Mouse (Mus musculus): ENCODE measurements at regions not wholly inside any gene's neighbourhood (a gene's known extent, or its start where the extent isn't known, plus 50 kb on each side); places are given as distances from the start of the nearest gene placed in this dataset.
"Not testable (repeated sequence)": the region's sequence is repeated elsewhere in the genome, so short reads cannot be mapped to it uniquely, and the experiment has no call there.

GRCm38 (mm10) chr13:97406678-97407077 lies 165.8 kb downstream of the Enc1 start:
- no peak for TF ChIP-seq CTCF (IDR thresholded peaks at IDR 0.05)
- H3K4me3 ChIP-seq = no peak overlapping the region
- intact Hi-C loops (cut with DNase I) = no loop called here
- no peak for DNase-seq (ENCODE audit: extremely low spot score in 1 of 2, low spot score in 2 of 2)
- no peak overlapping the region for H3K27ac ChIP-seq

- DNase-seq (ENCODE audit: extremely low spot score in 1 of 2, low spot score in 2 of 2) = no peak
- intact Hi-C loops (cut with DNase I) = no loop called here
- no peak for TF ChIP-seq CTCF (IDR thresholded peaks at IDR 0.05)
- H3K27ac ChIP-seq = no peak overlapping the region
- no peak overlapping the region for H3K4me3 ChIP-seq
Observed at GRCm38 (mm10) chr13:97402164-97402761, 161.4 kb downstream of the Enc1 start.

DNA sequence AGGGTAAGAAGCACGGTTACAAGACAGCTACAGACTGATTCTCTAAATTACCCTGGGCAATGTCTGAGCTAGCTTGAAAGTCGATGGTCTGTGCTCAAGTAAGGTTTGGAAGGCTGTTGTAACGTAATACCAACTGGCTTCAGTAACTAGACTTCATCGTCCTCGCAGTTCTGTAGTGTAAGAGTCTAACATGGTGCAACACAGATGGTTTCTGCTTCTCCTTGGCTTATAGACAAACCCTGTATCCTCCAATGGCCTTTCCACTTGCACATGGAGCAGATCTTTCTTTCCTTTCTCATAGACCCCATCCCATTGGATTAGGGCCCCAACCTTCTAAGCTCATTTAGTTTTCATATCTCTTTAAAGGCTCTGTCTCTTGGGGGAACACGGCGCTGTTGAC lies 160.7 kb downstream of the Enc1 start:
- intact Hi-C loops (cut with DNase I) = no loop called here
- Histone ChIP-seq H3K4me3 (no peak overlapping the region), H3K27ac (no peak overlapping the region)
- no peak for DNase-seq (ENCODE audit: extremely low spot score in 1 of 2, low spot score in 2 of 2)
- TF ChIP-seq CTCF (IDR thresholded peaks at IDR 0.05) = no peak

- DNase-seq (ENCODE audit: extremely low spot score in 1 of 2, low spot score in 2 of 2) = no peak
- H3K27ac ChIP-seq = no peak overlapping the region; the same call in 1 of the 2 replicates
- intact Hi-C loops (cut with DNase I) = no loop called here
- H3K4me3 ChIP-seq = no peak overlapping the region
- TF ChIP-seq CTCF (IDR thresholded peaks at IDR 0.05) = no peak
Observed at GRCm38 (mm10) chr13:97398041-97398440, 157.1 kb downstream of the Enc1 start.

DNA sequence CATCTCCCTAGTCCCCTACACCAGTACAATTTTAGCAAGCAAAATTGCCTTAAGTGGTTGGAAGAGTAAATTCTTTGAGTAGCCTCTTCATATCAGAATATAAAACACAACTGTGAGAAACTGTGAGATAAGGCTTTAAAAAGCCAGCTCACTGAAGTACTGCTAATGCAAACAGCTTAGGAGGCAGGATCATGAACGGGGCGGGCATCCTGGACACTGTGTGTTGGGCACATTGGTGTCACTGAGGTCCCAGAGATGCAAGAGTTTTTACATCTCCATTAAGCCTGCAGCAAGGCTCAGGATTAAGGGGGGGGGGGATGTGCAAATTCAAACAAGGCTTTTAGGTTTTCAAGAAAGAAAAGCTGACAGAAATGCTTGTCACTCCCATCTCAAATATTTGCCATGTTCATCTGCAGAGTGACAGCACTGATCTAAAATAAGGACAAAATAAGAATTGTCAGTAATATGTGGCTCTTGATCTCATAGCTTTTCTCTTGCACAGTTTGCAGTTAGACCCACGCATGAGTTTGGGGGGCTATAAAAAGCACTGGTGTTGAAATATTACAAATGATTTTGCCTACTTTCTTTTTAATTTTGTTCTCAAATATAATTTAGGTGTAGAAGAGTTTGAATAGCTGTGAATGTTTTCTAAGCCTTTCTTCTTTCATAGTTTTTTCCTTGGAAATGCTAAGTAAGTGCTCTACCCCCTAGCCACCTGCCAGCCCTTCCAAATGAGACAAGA lies 156.2 kb downstream of the Enc1 start:
- Histone ChIP-seq H3K27ac (peak overlapping the region; percentile 28; the same call in 1 of the 2 replicates), H3K4me3 (no peak overlapping the region)
- intact Hi-C loops (cut with DNase I) = no loop called here
- no peak for TF ChIP-seq CTCF (IDR thresholded peaks at IDR 0.05)
- DNase-seq (ENCODE audit: extremely low spot score in 1 of 2, low spot score in 2 of 2) = no peak

DNA sequence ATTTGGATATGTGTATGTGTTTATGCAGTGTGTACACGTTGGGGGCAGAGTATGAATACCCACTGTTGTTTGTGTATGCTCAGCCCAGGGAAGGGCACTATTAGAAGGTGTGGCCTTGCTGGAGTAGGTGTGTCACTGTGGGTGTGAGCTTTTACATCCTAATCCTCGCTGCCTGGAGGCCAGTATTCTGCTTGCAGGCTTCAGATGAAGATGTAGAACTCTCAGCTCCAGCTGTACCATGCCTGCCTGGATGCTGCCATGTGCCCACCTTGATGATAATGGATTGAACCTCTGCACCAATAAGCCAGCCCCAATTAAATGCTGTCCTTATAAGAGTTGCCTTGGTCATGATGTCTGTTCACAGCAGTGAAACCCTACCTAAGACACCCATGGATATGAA lies 155.4 kb downstream of the Enc1 start:
- intact Hi-C loops (cut with DNase I); DNase-seq (ENCODE audit: extremely low spot score in 1 of 2, low spot score in 2 of 2); H3K27ac ChIP-seq; H3K4me3 ChIP-seq: not testable (repeated sequence)

GRCm38 (mm10) chr13:97394756-97395454 lies 154.0 kb downstream of the Enc1 start:
- Histone ChIP-seq H3K27ac (peak overlapping the region; percentile 59), H3K4me3 (no peak overlapping the region)
- intact Hi-C loops (cut with DNase I) = loop anchor here (2.0 to 5.0 kb wide), 3 partner anchors 24 to 237 kb away; partner anchors contain the start of gene Enc1
- no peak for TF ChIP-seq CTCF (IDR thresholded peaks at IDR 0.05)
- DNase-seq (ENCODE audit: extremely low spot score in 1 of 2, low spot score in 2 of 2) = no peak

DNA sequence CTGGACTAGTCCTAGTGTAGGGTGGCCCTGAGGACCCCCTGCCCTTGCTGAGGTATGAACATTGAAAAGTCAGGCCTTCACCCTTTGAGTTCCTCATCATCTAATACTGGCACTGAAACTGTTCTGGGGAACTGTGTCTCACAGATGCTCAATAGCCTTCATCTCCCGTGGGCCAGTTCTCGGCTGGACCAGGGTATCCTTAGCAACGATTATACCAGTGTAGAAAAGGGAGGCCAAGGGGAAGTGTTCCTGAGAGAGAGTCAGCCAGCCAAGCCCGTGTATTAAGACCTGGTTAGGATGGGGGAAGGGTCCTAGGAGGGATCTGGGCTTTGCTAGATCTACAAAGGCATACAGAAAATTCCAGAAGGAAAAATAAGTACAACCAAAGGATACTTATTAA lies 153.2 kb downstream of the Enc1 start:
- no peak overlapping the region for H3K4me3 ChIP-seq
- intact Hi-C loops (cut with DNase I) = loop anchor here (2.0 to 5.0 kb wide), 3 partner anchors 25 to 238 kb away; partner anchors contain the start of gene Enc1
- TF ChIP-seq CTCF (IDR thresholded peaks at IDR 0.05) = no peak
- H3K27ac ChIP-seq = peak overlapping the region; percentile 28; the same call in 1 of the 2 replicates
- no peak for DNase-seq (ENCODE audit: extremely low spot score in 1 of 2, low spot score in 2 of 2)

GRCm38 (mm10) chr13:97393456-97393855 lies 152.6 kb downstream of the Enc1 start:
- H3K27ac ChIP-seq = peak overlapping the region; percentile 50; the same call in 1 of the 2 replicates
- TF ChIP-seq CTCF (IDR thresholded peaks at IDR 0.05) = no peak
- DNase-seq (ENCODE audit: extremely low spot score in 1 of 2, low spot score in 2 of 2) = no peak

GRCm38 (mm10) chr13:97390449-97390930 lies 149.6 kb downstream of the Enc1 start:
- peak; percentile 56 to 62 for DNase-seq (ENCODE audit: extremely low spot score in 1 of 2, low spot score in 2 of 2)
- Histone ChIP-seq H3K27ac (peak overlapping the region; percentile 30; the same call in 1 of the 2 replicates), H3K4me3 (peak overlapping the region; percentile 31)
- TF ChIP-seq CTCF (IDR thresholded peaks at IDR 0.05) = no peak
- intact Hi-C loops (cut with DNase I) = loop anchor here (1.0 to 5.0 kb wide), 3 partner anchors 61 to 242 kb away; partner anchors contain the start of gene Enc1

More at GRCm38 (mm10) chr13:97393456-97393855, 152.6 kb downstream of the Enc1 start:
- intact Hi-C loops (cut with DNase I) = loop anchor here (5.0 kb wide), 2 partner anchors 151 to 239 kb away; partner anchors contain the start of gene Enc1
- no peak overlapping the region for H3K4me3 ChIP-seq

DNA sequence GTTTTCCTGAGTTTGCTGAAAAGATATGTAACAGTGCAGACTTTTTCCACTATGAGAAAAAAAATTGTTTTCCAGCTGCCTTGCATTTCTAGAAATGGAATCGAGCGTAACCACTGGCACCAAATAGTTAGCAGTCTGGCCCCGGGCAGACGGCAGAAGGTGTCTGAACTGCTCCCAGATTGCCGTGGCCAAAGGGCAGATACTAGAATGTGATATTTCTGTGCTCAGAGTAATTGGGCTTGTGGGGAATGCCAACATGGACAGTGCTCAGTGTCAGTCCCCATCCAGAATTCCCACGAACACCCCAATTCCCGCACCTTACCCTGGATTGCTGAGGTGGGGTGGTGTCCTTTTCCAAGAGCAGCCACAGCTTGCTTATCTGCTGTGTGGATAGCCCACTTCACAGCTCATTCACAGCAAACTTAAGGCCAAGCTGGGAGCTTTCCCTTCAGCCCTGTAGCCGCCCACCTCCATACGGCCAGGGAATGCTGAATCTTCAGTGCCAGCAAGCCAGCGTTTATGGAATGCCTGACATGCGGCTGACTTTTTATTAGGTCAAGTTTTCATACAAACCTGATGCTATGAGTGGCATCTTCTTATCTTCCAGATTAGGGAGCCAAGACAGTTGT lies 148.1 kb downstream of the Enc1 start:
- H3K4me3 ChIP-seq = no peak overlapping the region
- DNase-seq (ENCODE audit: extremely low spot score in 1 of 2, low spot score in 2 of 2) = peak in 1 of 2 experiments; percentile 37
- H3K27ac ChIP-seq = peak overlapping the region; percentile 3
- TF ChIP-seq CTCF (IDR thresholded peaks at IDR 0.05) = no peak
- intact Hi-C loops (cut with DNase I) = loop anchor here (1.0 to 5.0 kb wide), 2 partner anchors 103 to 163 kb away; no protein-coding TSS in a partner anchor

All from left cerebral cortex, adult 2 months (tissue).